Comparison of ENCODE assay signal across 8 mouse cellular contexts in the genomic region with DNA sequence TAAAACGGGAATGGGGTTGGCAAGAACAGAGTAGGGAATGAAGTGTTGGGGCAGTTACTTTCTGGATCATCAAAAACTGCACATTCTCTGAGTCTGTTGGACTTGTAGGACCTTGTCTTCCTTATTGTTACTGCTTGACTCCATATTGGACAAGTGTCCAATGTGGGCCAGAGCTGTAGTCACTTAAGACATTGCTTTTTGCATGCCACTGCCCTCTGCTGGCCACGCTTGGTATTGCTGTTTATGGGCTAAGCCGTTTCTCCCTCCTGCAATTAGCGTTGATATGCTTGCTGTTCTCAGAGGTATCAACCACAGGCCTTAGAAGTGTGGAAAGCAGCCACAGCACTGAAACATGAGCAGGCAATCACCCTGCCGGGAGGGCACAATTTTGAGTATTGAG.
DNase-seq lines count a peak whose midpoint lies in the region; ATAC-seq and TF ChIP-seq lines count a peak whose summit lies in the region.

No protein-coding gene starts in this region.

- intact Hi-C loops in heart, postnatal 10 days (cut with DNase I), result loop anchor here (1.0 kb wide), 1 partner anchor 89 kb away; no protein-coding TSS in a partner anchor

- no peaks in the 10 kb centered on the region for H3K36me3 ChIP-seq in ES-Bruce4 (ENCODE audit: control insufficient read depth, insufficient read depth, low read length, poor library complexity, severe bottlenecking)

- 26% methylated on average over 5 of the region's 5 CpGs for WGBS in bone marrow, adult 2 months

- H3K4me1 ChIP-seq in ES-Bruce4 (ENCODE audit: control insufficient read depth, insufficient read depth, low read length), result no peaks in the 10 kb centered on the region
- H3K4me1 ChIP-seq in bone marrow, adult 2 months (ENCODE audit: control insufficient read depth, insufficient read depth, low read length), result no peaks in the 10 kb centered on the region; the same call in 1 of the 2 replicates

- H3K9ac ChIP-seq in ES-Bruce4 (ENCODE audit: low read depth, poor library complexity, severe bottlenecking), result no peak overlapping the region

- TF ChIP-seq POLR2A in ES-Bruce4 (IDR thresholded peaks at IDR 0.05; ENCODE audit: insufficient read depth, low read length), result no peak
- no peak for TF ChIP-seq POLR2A in bone marrow, adult 2 months (IDR thresholded peaks at IDR 0.05; ENCODE audit: borderline replicate concordance, control insufficient read depth, low read depth, low read length)

- no peaks in the 10 kb centered on the region for H3K27me3 ChIP-seq in ES-Bruce4 (ENCODE audit: control insufficient read depth, insufficient read depth, low read length, poor library complexity, severe bottlenecking)

- peak; percentile 82 to 91 for DNase-seq in heart, postnatal 10 days
- DNase-seq in layer of hippocampus, adult 9-10 months (ENCODE audit: low spot score), result peak; percentile 55
- DNase-seq in lung, postnatal 10 days, result peak; percentile 89
- DNase-seq in retina, postnatal 7 days (ENCODE audit: low read depth, low spot score), result peak; percentile 69
- peak; percentile 69 for DNase-seq in urinary bladder, adult 2 months (ENCODE audit: low spot score)

- no peak for TF ChIP-seq EP300 in ES-Bruce4 (IDR thresholded peaks at IDR 0.05; ENCODE audit: insufficient read depth, low read depth, low read length)

- H3K4me3 ChIP-seq in ES-Bruce4 (ENCODE audit: low read depth, low read length), result no peak overlapping the region
- no peak overlapping the region for H3K4me3 ChIP-seq in bone marrow, adult 2 months (replicated peaks; ENCODE audit: control insufficient read depth, low read depth, low read length)

- peak; percentile 96 for TF ChIP-seq CTCF in ES-Bruce4 (IDR thresholded peaks at IDR 0.05; ENCODE audit: low read depth, low read length)
- TF ChIP-seq CTCF in bone marrow, adult 2 months (IDR thresholded peaks at IDR 0.05; ENCODE audit: control insufficient read depth, insufficient read depth, low read length), result peak; percentile 94

- H3K27ac ChIP-seq in ES-Bruce4 (ENCODE audit: insufficient read depth, low read length), result no peak overlapping the region
- no peak overlapping the region for H3K27ac ChIP-seq in bone marrow, adult 2 months (ENCODE audit: control insufficient read depth, insufficient read depth, low read depth, low read length, poor library complexity)

- peak; percentile 85 for ATAC-seq in erythroblast, adult 5-6 weeks (replicated peaks; ENCODE audit: low FRiP score, poor library complexity, severe bottlenecking)

- H3K9me3 ChIP-seq in ES-Bruce4 (replicated peaks; ENCODE audit: control insufficient read depth, insufficient read depth, low read length, poor library complexity, severe bottlenecking), result no peaks in the 10 kb centered on the region
